Mouse (Mus musculus) liver, embryonic 14.5 days (tissue): ENCODE measurements around the gene Lgals9. TPM values are rescaled to one million over a fixed set of nuclear protein-coding genes. Genes with fewer than 3 reads are reported as not detected.
"Not testable (repeated sequence)": the region's sequence is repeated elsewhere in the genome, so short reads cannot be mapped to it uniquely, and the experiment has no call there.

Source experiments
- ATAC-seq: fragments of 200-750 bp; cut with Nextera tagmentation; 2 replicates; pipeline ENCODE4 v1.8.0; 2017; ENCODE audit warnings: moderate number of reproducible peaks, mild to moderate bottlenecking, moderate library complexity; ENCODE audit not compliant: insufficient read depth
- DNase-seq, 3 experiments: peaks; one replicate each; pipeline ENCODE4 v3.0.0-alpha.2; 2012 to 2013; ENCODE audit warnings: low read depth in 3 of 3, low spot score in 3 of 3
- H3K27ac ChIP-seq: fragments of 300-500 bp; sonication (generic); 2 replicates; pipeline ENCODE4 v1.5.1; 2014; ENCODE audit warnings: moderate library complexity, mild to moderate bottlenecking, control low read depth, inconsistent platforms
- H3K27me3 ChIP-seq: fragments of 300-500 bp; sonication (generic); 2 replicates; pipeline ENCODE4 v1.6.1; 2014; ENCODE audit warnings: mild to moderate bottlenecking, low read length, moderate library complexity; ENCODE audit not compliant: control insufficient read depth, insufficient read depth
- H3K36me3 ChIP-seq: fragments of 300-500 bp; sonication (generic); replicated peaks from 2 replicates; pipeline ENCODE4 v1.6.1; 2014; ENCODE audit warnings: low read depth; ENCODE audit not compliant: control insufficient read depth, insufficient read depth
- H3K4me1 ChIP-seq, 2 experiments: fragments of 200-500 bp in 1 of 2; fragments of 300-500 bp in 1 of 2; sonication (generic) in 1 of 2; replicated peaks; 2 replicates each; pipeline ENCODE4 v1.6.1; 2012 to 2014; ENCODE audit warnings: antibody characterized with exemption in 1 of 2, inconsistent platforms in 1 of 2, low read length in 1 of 2; ENCODE audit not compliant: control insufficient read depth in 2 of 2, insufficient read depth in 2 of 2
- H3K4me2 ChIP-seq: fragments of 300-500 bp; sonication (generic); 2 replicates; pipeline ENCODE4 v1.6.1; 2014; ENCODE audit warnings: low read depth, mild to moderate bottlenecking, control low read depth, moderate library complexity
- H3K4me3 ChIP-seq, 2 experiments: fragments of 200-500 bp in 1 of 2; fragments of 300-500 bp in 1 of 2; sonication (generic) in 1 of 2; 2 replicates each; pipeline ENCODE4 v1.5.1; 2012 to 2014; ENCODE audit warnings: low read depth in 2 of 2, low read length in 2 of 2, mild to moderate bottlenecking in 2 of 2, control low read depth in 1 of 2, inconsistent platforms in 1 of 2, moderate library complexity in 1 of 2; ENCODE audit not compliant: insufficient read depth in 1 of 2
- H3K9ac ChIP-seq: fragments of 300-500 bp; sonication (generic); replicated peaks from 2 replicates; pipeline ENCODE4 v1.6.1; 2014; ENCODE audit warnings: mild to moderate bottlenecking, control low read depth, moderate library complexity
- H3K9me3 ChIP-seq: fragments of 300-500 bp; sonication (generic); 2 replicates; pipeline ENCODE4 v1.6.1; 2016; ENCODE audit warnings: low read length, mixed read lengths; ENCODE audit not compliant: control insufficient read depth
- CTCF ChIP-seq: IDR thresholded peaks from 2 replicates; pipeline ENCODE4 v1.5.1; 2016; ENCODE audit warnings: antibody characterized with exemption, low read depth, control low read depth
- EP300 ChIP-seq: IDR thresholded peaks from 2 replicates; pipeline ENCODE4 v1.6.1; 2016; ENCODE audit warnings: antibody characterized with exemption, low read depth
- WGBS: fragments of 180-500 bp; shearing (Covaris S2); extraction: QIAGEN DNeasy Blood & Tissue Kit; methylation state at CpG from one replicate; pipeline ENCODE4 v1.1.7; 2014; ENCODE audit not compliant: insufficient replicate concordance; 5-methylcytosine and 5-hydroxymethylcytosine counted together
- polyA plus RNA-seq, 2 experiments: library from polyadenylated mRNA; depleted of rRNA in 1 of 2; stranded (reverse) in 1 of 2; unstranded in 1 of 2; fragments of >200 nt; fragmentation: Nextera tagmentation in 1 of 2; extraction: Ambion mirVana in 1 of 2; gene quantifications; 2 replicates each; pipeline versions ENCODE4 v1.2.1 to v1.2.3; 2012 to 2014

The Lgals9 gene
- polyA plus RNA-seq, 2 experiments, result 58.5 to 93.6 TPM

DNA sequence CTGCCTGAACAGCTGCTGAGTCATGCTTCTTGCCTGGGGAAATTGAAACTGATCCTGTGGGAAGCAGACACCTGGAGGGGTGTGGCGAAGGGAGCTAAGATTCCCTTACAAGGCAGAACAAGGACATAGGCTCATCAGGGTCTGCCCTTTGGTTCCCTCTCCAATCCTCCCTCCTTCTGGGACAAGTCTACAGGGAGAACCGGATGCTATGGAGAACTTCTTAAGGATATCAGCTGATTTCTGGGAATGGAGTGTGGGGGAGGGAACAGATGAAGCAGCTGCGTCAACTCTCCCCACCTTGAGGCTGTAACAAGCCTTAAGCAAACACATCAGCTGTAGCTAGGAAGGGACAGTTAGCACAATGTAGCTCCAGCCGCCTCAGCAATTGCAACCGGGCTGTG, 17.8 kb upstream of the Lgals9 start:
- ATAC-seq, result no peak
- H3K27ac ChIP-seq, result no peak overlapping the region
- no peak for DNase-seq
- H3K36me3 ChIP-seq, result no peaks in the 10 kb centered on the region
- no peaks in the 10 kb centered on the region for H3K27me3 ChIP-seq
- TF ChIP-seq CTCF (no peak), EP300 (no peak)
- 31% methylated on average over 5 of the region's 5 CpGs for WGBS
- no peak overlapping the region for H3K4me3 ChIP-seq
- H3K4me2 ChIP-seq, result no peak overlapping the region
- no peak overlapping the region for H3K9ac ChIP-seq
- H3K4me1 ChIP-seq, result peaks cover 11 to 34% of the 10 kb centered on the region in 2 experiments
- H3K9me3 ChIP-seq, result no peaks in the 10 kb centered on the region

DNA sequence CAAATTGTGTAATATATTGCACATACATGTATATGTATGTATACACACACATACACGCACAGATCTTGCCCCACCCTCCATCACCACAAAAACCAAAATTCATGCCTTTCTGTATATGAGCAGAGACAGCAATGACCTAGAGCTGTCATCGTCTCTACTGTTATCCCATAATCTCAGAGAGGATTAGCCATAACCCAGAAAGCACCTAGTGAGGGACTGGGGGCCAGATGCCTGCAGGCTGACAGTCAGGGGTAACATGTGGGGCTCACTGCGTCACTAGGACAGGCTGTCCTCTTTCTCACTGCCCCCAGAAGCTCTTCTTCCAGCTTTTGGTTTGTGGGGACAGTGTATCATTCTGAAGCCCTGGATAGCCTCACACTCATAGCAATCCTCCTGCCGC, 17.1 kb upstream of the Lgals9 start:
- Histone ChIP-seq H3K9me3 (no peaks in the 10 kb centered on the region), H3K4me3 (no peak overlapping the region), H3K27me3 (no peaks in the 10 kb centered on the region), H3K36me3 (no peaks in the 10 kb centered on the region), H3K27ac (no peak overlapping the region), H3K9ac (no peak overlapping the region), H3K4me1 (peaks cover 11 to 34% of the 10 kb centered on the region in 2 experiments), H3K4me2 (no peak overlapping the region)
- 61% methylated on average over 4 of the region's 4 CpGs for WGBS
- TF ChIP-seq EP300 (no peak), CTCF (no peak)
- ATAC-seq (no peak), DNase-seq (no peak)

DNA sequence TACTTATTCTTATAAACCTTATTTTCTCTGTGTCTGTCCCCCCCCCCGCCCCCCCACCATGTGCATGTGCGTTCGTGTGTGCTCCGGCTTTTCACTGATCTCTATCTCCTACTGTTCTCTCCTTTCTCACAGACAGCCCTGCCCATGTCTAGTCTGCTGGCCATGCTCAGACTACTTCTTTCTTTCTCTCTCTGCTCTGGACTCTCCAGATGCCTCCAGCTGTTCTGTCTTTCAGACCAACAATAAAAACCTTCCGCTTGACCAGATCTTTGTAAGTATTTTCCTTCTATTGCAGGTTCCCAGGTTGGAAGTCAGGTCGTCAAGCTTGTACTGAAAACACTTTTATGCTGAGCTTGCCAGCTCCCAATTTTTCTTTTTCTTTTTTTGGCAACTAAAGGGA, 14.4 kb upstream of the Lgals9 start:
- 37% methylated on average over 6 of the region's 6 CpGs for WGBS
- Histone ChIP-seq H3K9me3 (no peaks in the 10 kb centered on the region), H3K4me3 (no peak overlapping the region), H3K27me3 (no peaks in the 10 kb centered on the region), H3K4me1 (peaks cover 7 to 19% of the 10 kb centered on the region in 2 experiments), H3K4me2 (no peak overlapping the region), H3K27ac (no peak overlapping the region), H3K9ac (no peak overlapping the region), H3K36me3 (no peaks in the 10 kb centered on the region)
- DNase-seq, result no peak
- ATAC-seq, result no peak
- no peak for TF ChIP-seq EP300
- TF ChIP-seq CTCF, result no peak

DNA sequence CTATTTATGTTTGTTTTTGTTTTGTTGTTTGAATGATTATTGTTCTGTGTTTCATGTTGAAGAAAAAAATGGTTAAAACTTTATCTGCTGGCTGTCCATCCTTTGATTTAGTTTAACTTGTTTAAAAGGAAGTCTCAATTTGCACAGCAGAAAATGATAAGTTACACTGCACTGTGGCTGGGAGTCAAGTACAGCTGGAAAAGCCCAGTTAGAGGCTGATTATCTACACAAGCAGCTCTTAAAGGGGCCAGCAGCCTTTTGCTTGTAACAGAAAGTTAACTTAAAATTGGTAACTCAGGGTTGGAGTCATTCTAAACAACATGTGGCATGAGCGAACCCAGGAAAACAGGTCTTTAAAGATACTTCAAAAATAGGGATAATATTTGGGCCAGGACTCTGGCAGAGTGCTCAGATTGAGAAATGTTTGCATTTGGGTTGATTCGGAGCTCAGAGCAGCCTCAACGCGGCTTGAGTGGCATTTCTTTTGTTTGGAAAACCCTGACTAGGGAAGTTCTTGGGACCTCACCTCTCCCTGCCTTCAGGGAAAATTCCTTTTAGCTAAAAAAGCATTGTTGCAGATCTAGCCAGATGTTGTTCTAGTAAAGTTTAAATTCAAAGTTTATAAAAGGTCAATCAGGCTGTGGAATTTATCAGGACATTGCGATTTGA, 6.3 kb upstream of the Lgals9 start:
- not testable (repeated sequence) for H3K9ac ChIP-seq, H3K9me3 ChIP-seq, H3K4me3 ChIP-seq, H3K27me3 ChIP-seq, H3K4me1 ChIP-seq, H3K4me2 ChIP-seq, H3K27ac ChIP-seq, DNase-seq, H3K36me3 ChIP-seq, ATAC-seq
- 66% methylated on average over 5 of the region's 5 CpGs for WGBS

DNA sequence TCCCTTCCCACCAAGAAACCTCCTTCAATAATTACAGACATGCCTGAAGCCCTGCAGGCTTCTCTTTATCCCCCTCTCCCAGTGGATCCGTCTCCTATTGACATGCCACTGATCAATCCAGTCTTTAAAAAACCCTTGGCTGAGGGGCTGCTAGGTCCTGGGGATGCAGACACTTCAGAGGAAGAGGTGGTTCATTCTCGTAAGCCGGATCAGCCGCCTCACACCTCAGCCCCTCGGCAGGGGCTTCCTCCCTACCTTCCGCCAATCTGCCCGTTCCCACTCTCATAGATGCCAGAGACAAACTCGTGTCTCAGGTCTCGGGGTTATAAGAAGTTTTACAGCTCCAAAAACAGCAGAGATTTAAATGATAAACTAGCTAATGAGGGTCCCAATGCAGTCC, 5.3 kb upstream of the Lgals9 start:
- no peak for TF ChIP-seq CTCF
- no peak for TF ChIP-seq EP300
- ATAC-seq (no peak), DNase-seq (no peak)
- Histone ChIP-seq H3K9me3 (no peaks in the 10 kb centered on the region), H3K4me2 (no peak overlapping the region), H3K4me3 (no peak overlapping the region), H3K27me3 (no peaks in the 10 kb centered on the region), H3K36me3 (no peaks in the 10 kb centered on the region), H3K9ac (no peak overlapping the region), H3K27ac (no peak overlapping the region), H3K4me1 (peaks cover 0 to 2% of the 10 kb centered on the region in 2 experiments; a peak in 2 of 4 replicates)
- 74% methylated on average over 9 of the region's 9 CpGs for WGBS

DNA sequence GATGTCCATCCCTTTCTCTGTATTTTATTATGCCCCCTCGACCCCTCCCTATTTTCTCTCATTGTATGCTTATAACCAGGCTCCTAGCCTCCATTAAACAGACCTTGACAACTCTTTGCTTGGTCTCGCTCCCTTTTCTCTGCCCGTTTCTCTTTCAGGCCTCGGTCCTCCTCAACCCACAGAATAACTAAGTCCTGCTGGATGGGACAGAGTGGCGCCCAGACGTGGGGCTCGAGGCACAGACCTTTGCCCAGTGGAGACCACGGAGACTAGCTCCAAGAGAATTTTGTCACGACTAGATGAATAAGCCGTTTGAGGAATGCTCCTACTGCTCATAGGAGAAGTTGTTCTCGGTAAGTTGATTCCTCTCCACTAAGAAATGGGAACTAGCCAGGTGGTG, 4.5 kb upstream of the Lgals9 start:
- not testable (repeated sequence) for H3K9ac ChIP-seq, ATAC-seq, H3K36me3 ChIP-seq, H3K4me2 ChIP-seq, DNase-seq, H3K27me3 ChIP-seq, H3K4me3 ChIP-seq, H3K9me3 ChIP-seq, H3K27ac ChIP-seq
- 78% methylated on average over 11 of the region's 11 CpGs for WGBS
- peaks cover 0 to 11% of the 10 kb centered on the region in 2 experiments; a peak in 2 of 4 replicates for H3K4me1 ChIP-seq
